Mouse (Mus musculus) ovary, postnatal 10 days (tissue): Measurements from ENCODE around the gene Ric8b.

Experiments used
- DNase-seq: peaks from one replicate; pipeline ENCODE4 v3.0.0; 2022; ENCODE audit warnings: low spot score

Gene Ric8b

GRCm38 (mm10) chr10:84960380-84960930 lies 43.0 kb downstream of the Ric8b start:
- DNase-seq = no peak

GRCm38 (mm10) chr10:84963126-84963525 lies 45.7 kb downstream of the Ric8b start:
- no peak for DNase-seq

GRCm38 (mm10) chr10:84963726-84964125 lies 46.3 kb downstream of the Ric8b start:
- DNase-seq = no peak

GRCm38 (mm10) chr10:84966542-84966941 lies 49.1 kb downstream of the Ric8b start:
- no peak for DNase-seq

- DNase-seq = no peak
Observed at GRCm38 (mm10) chr10:84967645-84968044, 50.2 kb downstream of the Ric8b start.

- no peak for DNase-seq
Observed at GRCm38 (mm10) chr10:84968852-84969704, 51.7 kb downstream of the Ric8b start.

- no peak for DNase-seq
Observed at GRCm38 (mm10) chr10:84975264-84975663, 57.8 kb downstream of the Ric8b start.

- DNase-seq = no peak
Observed at GRCm38 (mm10) chr10:84976588-84977351, 59.4 kb downstream of the Ric8b start.

GRCm38 (mm10) chr10:84980291-84980690 lies 62.9 kb downstream of the Ric8b start:
- DNase-seq = no peak

- no peak for DNase-seq
Observed at GRCm38 (mm10) chr10:84981441-84981840, 64.0 kb downstream of the Ric8b start.

GRCm38 (mm10) chr10:84982675-84983074 lies 65.3 kb downstream of the Ric8b start:
- no peak for DNase-seq

GRCm38 (mm10) chr10:84985956-84986355 lies 68.5 kb downstream of the Ric8b start:
- no peak for DNase-seq

GRCm38 (mm10) chr10:84987666-84988065 lies 70.2 kb downstream of the Ric8b start:
- DNase-seq = no peak

GRCm38 (mm10) chr10:84988650-84989049 lies 71.2 kb downstream of the Ric8b start:
- no peak for DNase-seq

GRCm38 (mm10) chr10:84994346-84994745 lies 76.9 kb downstream of the Ric8b start:
- DNase-seq = no peak

- no peak for DNase-seq
Observed at GRCm38 (mm10) chr10:84994971-84995370, 77.6 kb downstream of the Ric8b start.

- DNase-seq = no peak
Observed at GRCm38 (mm10) chr10:84996366-84996765, 79.0 kb downstream of the Ric8b start.

GRCm38 (mm10) chr10:84997571-84998224 lies 80.3 kb downstream of the Ric8b start:
- DNase-seq = no peak

GRCm38 (mm10) chr10:84998225-84998579 lies 80.8 kb downstream of the Ric8b start:
- no peak for DNase-seq

GRCm38 (mm10) chr10:85001920-85002319 lies 84.5 kb downstream of the Ric8b start:
- no peak for DNase-seq

- no peak for DNase-seq
Observed at GRCm38 (mm10) chr10:85003190-85004026, 86.0 kb downstream of the Ric8b start.
